Mouse (Mus musculus): ENCODE data around the gene Acsl5. TPM values are rescaled to one million over a fixed set of nuclear protein-coding genes. Genes with fewer than 3 reads are reported as not detected.

Gene Acsl5
- polyA plus RNA-seq, 1 experiment from 2014 or later: 21.8 TPM

GRCm38 (mm10) chr19:55244791-55245231, 6.9 kb upstream of the Acsl5 start:
- ATAC-seq (ENCODE audit: low FRiP score): no peak
- Histone ChIP-seq H3K27me3 (replicated peaks) (no peaks in the 10 kb centered on the region), H3K4me1 (0 out of 2 replicates have a peak, but pooled peaks cover 6% of the 10 kb centered on the region), H3K36me3 (no peaks in the 10 kb centered on the region), H3K27ac (replicated peaks) (no peak overlapping the region), H3K4me3 (replicated peaks) (no peak overlapping the region), H3K9me3 (replicated peaks) (no peaks in the 10 kb centered on the region), H3K9ac (replicated peaks) (no peak overlapping the region), H3K4me2 (no peak overlapping the region)
- 23% methylated on average over 7 of the region's 7 CpGs for WGBS

DNA sequence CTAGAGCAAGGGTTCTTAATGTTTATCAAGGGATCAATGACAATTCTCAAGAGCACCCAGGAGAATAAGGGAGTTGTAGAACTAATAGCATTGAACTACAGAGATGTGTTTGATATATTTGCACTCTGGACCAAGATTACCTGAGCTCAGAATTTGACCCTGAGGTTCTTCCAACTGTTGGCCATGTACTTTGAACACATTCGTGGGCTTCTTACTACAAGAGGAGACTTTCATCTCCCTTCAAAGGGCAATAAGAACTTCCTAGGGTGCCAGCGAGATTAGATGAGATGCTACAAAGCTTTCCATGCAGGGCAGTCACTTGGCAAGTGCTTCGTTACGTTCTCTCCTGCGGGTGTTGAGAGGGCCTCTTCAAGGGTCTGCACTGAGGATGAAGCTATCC, 4.2 kb upstream of the Acsl5 start:
- Histone ChIP-seq H3K27me3 (replicated peaks) (no peaks in the 10 kb centered on the region), H3K36me3 (no peaks in the 10 kb centered on the region), H3K9me3 (replicated peaks) (no peaks in the 10 kb centered on the region), H3K4me1 (0 out of 2 replicates have a peak, but pooled peaks cover 6% of the 10 kb centered on the region), H3K27ac (replicated peaks) (no peak overlapping the region), H3K9ac (replicated peaks) (no peak overlapping the region), H3K4me3 (replicated peaks) (no peak overlapping the region), H3K4me2 (no peak overlapping the region)
- WGBS: 84% methylated on average over 5 of the region's 5 CpGs
- no peak for ATAC-seq (ENCODE audit: low FRiP score)

GRCm38 (mm10) chr19:55247991-55248520, 3.7 kb upstream of the Acsl5 start:
- no peak for ATAC-seq (ENCODE audit: low FRiP score)
- WGBS: 81% methylated on average over 9 of the region's 9 CpGs
- Histone ChIP-seq H3K36me3 (no peaks in the 10 kb centered on the region), H3K4me2 (no peak overlapping the region), H3K9ac (replicated peaks) (no peak overlapping the region), H3K4me1 (peaks cover 9% of the 10 kb centered on the region), H3K4me3 (replicated peaks) (no peak overlapping the region), H3K27ac (replicated peaks) (no peak overlapping the region), H3K27me3 (replicated peaks) (no peaks in the 10 kb centered on the region), H3K9me3 (replicated peaks) (no peaks in the 10 kb centered on the region)

DNA sequence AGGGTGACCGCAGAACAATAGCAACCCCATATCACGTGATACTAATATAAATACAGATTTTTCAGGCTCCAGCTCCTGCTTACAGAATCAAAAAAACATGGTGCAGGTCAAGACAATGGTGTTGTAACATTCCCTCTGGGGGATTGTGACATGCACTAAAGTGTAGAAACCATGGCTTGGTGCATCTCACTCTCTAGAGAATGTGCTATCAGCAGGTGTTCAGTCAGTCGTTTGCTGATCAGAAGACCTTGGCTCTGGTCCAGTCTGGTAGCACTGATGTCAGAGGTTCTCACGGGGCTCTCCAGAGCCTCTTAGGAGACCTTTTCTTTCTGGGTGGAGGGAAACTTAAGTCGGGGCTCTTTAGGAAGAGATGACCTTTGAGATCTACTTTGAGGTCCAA, 1.3 kb upstream of the Acsl5 start:
- Histone ChIP-seq H3K36me3 (no peaks in the 10 kb centered on the region), H3K9ac (replicated peaks) (no peak overlapping the region), H3K4me3 (replicated peaks) (no peak overlapping the region), H3K4me1 (peaks cover 21% of the 10 kb centered on the region), H3K27me3 (replicated peaks) (no peaks in the 10 kb centered on the region), H3K9me3 (replicated peaks) (no peaks in the 10 kb centered on the region), H3K27ac (replicated peaks) (no peak overlapping the region), H3K4me2 (no peak overlapping the region)
- 84% methylated on average over 5 of the region's 5 CpGs for WGBS
- ATAC-seq (ENCODE audit: low FRiP score): no peak

- peak overlapping the region; percentile 80 for H3K27ac ChIP-seq (replicated peaks)
Measured at GRCm38 (mm10) chr19:55253239-55253569, 1.5 kb downstream of the Acsl5 start.

GRCm38 (mm10) chr19:55253570-55254441, 2.1 kb downstream of the Acsl5 start:
- no peaks in the 10 kb centered on the region for H3K36me3 ChIP-seq
- peak overlapping the region; percentile 67 for H3K9ac ChIP-seq (replicated peaks)
- peaks cover 21% of the 10 kb centered on the region for H3K4me1 ChIP-seq
- H3K4me3 ChIP-seq (replicated peaks): peak overlapping the region; percentile 54
- WGBS: under 1% methylated on average over 32 of the region's 32 CpGs
- H3K27ac ChIP-seq (replicated peaks): peak overlapping the region; percentile 80
- no peaks in the 10 kb centered on the region for H3K27me3 ChIP-seq (replicated peaks)
- H3K9me3 ChIP-seq (replicated peaks): no peaks in the 10 kb centered on the region
- peak; percentile 77 for ATAC-seq (ENCODE audit: low FRiP score)
- H3K4me2 ChIP-seq: peak overlapping the region; percentile 98

More at GRCm38 (mm10) chr19:55253239-55253569, 1.5 kb downstream of the Acsl5 start:
- no peaks in the 10 kb centered on the region for H3K27me3 ChIP-seq (replicated peaks)
- H3K4me3 ChIP-seq (replicated peaks): peak overlapping the region; percentile 54
- H3K9ac ChIP-seq (replicated peaks): peak overlapping the region; percentile 67
- no peaks in the 10 kb centered on the region for H3K9me3 ChIP-seq (replicated peaks)
- 0 out of 2 replicates have a peak, but pooled peaks have one; percentile 11 for ATAC-seq (ENCODE audit: low FRiP score)
- H3K36me3 ChIP-seq: no peaks in the 10 kb centered on the region
- H3K4me2 ChIP-seq: peak overlapping the region; percentile 98
- 3% methylated on average over 9 of the region's 9 CpGs for WGBS
- peaks cover 21% of the 10 kb centered on the region for H3K4me1 ChIP-seq

GRCm38 (mm10) chr19:55254513-55255016, 2.8 kb downstream of the Acsl5 start:
- no peaks in the 10 kb centered on the region for H3K36me3 ChIP-seq
- peak; percentile 75 for ATAC-seq (ENCODE audit: low FRiP score)
- peaks cover 21% of the 10 kb centered on the region for H3K4me1 ChIP-seq
- 10% methylated on average over 5 of the region's 5 CpGs for WGBS
- H3K4me2 ChIP-seq: peak overlapping the region; percentile 98
- H3K4me3 ChIP-seq (replicated peaks): peak overlapping the region; percentile 54
- H3K27ac ChIP-seq (replicated peaks): peak overlapping the region; percentile 80
- no peaks in the 10 kb centered on the region for H3K27me3 ChIP-seq (replicated peaks)
- H3K9me3 ChIP-seq (replicated peaks): no peaks in the 10 kb centered on the region
- H3K9ac ChIP-seq (replicated peaks): peak overlapping the region; percentile 67

- no peak for ATAC-seq (ENCODE audit: low FRiP score)
- Histone ChIP-seq H3K9ac (replicated peaks) (no peak overlapping the region), H3K4me2 (no peak overlapping the region), H3K27ac (replicated peaks) (no peak overlapping the region), H3K4me3 (replicated peaks) (no peak overlapping the region), H3K9me3 (replicated peaks) (no peaks in the 10 kb centered on the region), H3K4me1 (peaks cover 21% of the 10 kb centered on the region), H3K36me3 (no peaks in the 10 kb centered on the region), H3K27me3 (replicated peaks) (no peaks in the 10 kb centered on the region)
- 87% methylated on average over 9 of the region's 9 CpGs for WGBS
Measured at GRCm38 (mm10) chr19:55256156-55256555, 4.4 kb downstream of the Acsl5 start.

DNA sequence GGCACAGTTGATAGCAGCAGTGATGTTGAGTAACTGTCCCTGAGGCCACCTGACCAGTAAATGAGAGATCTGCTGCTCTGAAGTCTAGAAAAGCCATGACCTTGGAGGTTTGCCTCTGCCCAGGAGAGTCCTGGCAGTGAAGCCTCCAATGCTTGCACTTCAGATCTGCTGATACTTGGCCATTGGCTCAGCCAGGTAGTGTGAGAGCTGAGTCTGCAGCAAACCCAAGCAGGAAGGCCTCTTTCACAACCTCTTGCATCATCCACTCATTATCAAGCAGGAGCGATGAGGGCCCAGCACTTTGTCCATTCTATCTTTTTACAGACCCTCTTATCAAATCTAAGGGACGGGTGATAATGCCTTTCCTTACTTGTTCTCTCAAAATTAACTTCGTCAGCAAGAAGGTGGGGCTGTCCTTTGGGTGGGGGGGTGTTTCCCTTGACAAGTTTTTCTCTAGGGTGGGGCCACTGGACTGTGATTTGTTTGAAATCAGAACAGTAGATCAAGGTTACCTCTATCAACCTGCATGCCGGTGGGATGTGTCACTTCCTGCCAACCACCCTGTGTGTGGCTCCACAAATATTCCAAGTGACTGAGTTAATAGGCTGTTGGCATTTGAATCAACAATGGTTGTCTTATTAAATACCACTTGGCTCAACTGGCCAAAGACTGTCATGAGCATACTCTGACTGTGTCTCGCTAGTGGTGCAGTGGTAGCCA, 6.1 kb downstream of the Acsl5 start:
- ATAC-seq (ENCODE audit: low FRiP score): no peak

GRCm38 (mm10) chr19:55258514-55258913, 6.8 kb downstream of the Acsl5 start:
- no peak for ATAC-seq (ENCODE audit: low FRiP score)
- no peak overlapping the region for H3K9ac ChIP-seq (replicated peaks)
- H3K27ac ChIP-seq (replicated peaks): no peak overlapping the region
- no peaks in the 10 kb centered on the region for H3K9me3 ChIP-seq (replicated peaks)
- H3K27me3 ChIP-seq (replicated peaks): no peaks in the 10 kb centered on the region
- H3K4me2 ChIP-seq: no peak overlapping the region
- no peaks in the 10 kb centered on the region for H3K36me3 ChIP-seq
- no peak overlapping the region for H3K4me3 ChIP-seq (replicated peaks)
- WGBS: 92% methylated on average over 5 of the region's 5 CpGs
- H3K4me1 ChIP-seq: peaks cover 14% of the 10 kb centered on the region

More for the DNA sequence above, 6.1 kb downstream of the Acsl5 start:
- Histone ChIP-seq H3K9ac (replicated peaks) (no peak overlapping the region), H3K9me3 (replicated peaks) (no peaks in the 10 kb centered on the region), H3K4me3 (replicated peaks) (no peak overlapping the region), H3K4me1 (peaks cover 21% of the 10 kb centered on the region), H3K27me3 (replicated peaks) (no peaks in the 10 kb centered on the region), H3K4me2 (no peak overlapping the region), H3K27ac (replicated peaks) (no peak overlapping the region), H3K36me3 (no peaks in the 10 kb centered on the region)
- WGBS: 93% methylated on average over 5 of the region's 5 CpGs

GRCm38 (mm10) chr19:55260389-55261184, 8.8 kb downstream of the Acsl5 start:
- Histone ChIP-seq H3K9ac (replicated peaks) (no peak overlapping the region), H3K36me3 (no peaks in the 10 kb centered on the region), H3K4me1 (no peaks in the 10 kb centered on the region), H3K27ac (replicated peaks) (no peak overlapping the region), H3K27me3 (replicated peaks) (no peaks in the 10 kb centered on the region), H3K4me2 (no peak overlapping the region), H3K9me3 (replicated peaks) (no peaks in the 10 kb centered on the region), H3K4me3 (replicated peaks) (no peak overlapping the region)
- 69% methylated on average over 12 of the region's 12 CpGs for WGBS
- no peak for ATAC-seq (ENCODE audit: low FRiP score)
